34 mouse cellular contexts compared by ENCODE assay signal in the genomic region with DNA sequence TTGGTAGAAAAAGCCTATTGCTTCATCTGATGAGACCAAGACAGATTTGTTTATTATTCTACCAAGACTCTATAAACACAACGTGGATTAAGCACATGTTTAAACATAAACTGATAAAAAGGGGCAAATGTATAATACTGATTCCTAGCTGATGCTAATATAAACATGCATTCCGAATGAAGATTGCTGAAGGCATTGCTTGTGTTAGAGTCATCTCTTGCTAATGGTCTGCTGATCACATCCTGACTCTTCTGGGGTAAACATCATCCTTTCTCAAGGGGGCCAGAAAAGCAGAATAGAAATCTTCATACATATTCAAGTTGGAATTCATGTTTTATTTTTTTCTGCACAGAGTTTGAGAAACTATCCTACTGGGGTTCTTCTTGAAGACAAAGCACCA.
"Had no signal": no experiment of that assay in that cellular context is flagged by ENCODE, and none has a peak within 500 bp of the region (broad histone marks: within the 10 kb centered on the region; RNA-seq: fewer than 3 reads in every experiment).

No protein-coding gene starts in this region.

- H3K27me3 ChIP-seq: heart, embryonic 12.5 days; heart, embryonic 13.5 days; heart, embryonic 15.5 days; hindbrain, embryonic 12.5 days; hindbrain, embryonic 13.5 days; hindbrain, embryonic 15.5 days; intestine, embryonic 15.5 days; kidney, embryonic 15.5 days had no signal

- ATAC-seq: hindbrain, embryonic 16.5 days; hindbrain, postnatal 0 days; inflammation-experienced regulatory T-cells, adult 6 months; intestine, postnatal 0 days had no signal

- H3K9me3 ChIP-seq: heart, embryonic 10.5 days; heart, embryonic 13.5 days; heart, embryonic 15.5 days; hindbrain, embryonic 10.5 days; hindbrain, embryonic 12.5 days; hindbrain, embryonic 15.5 days; intestine, embryonic 15.5 days; kidney, embryonic 15.5 days had no signal

- H3K9ac ChIP-seq: heart, embryonic 12.5 days; heart, embryonic 13.5 days; heart, embryonic 15.5 days; hindbrain, embryonic 12.5 days; hindbrain, embryonic 13.5 days; hindbrain, embryonic 14.5 days; hindbrain, embryonic 15.5 days; intestine, embryonic 15.5 days; kidney, embryonic 15.5 days had no signal

- H3K4me2 ChIP-seq: heart, embryonic 11.5 days; heart, embryonic 12.5 days; heart, embryonic 13.5 days; heart, embryonic 15.5 days; hindbrain, embryonic 12.5 days; hindbrain, embryonic 13.5 days; hindbrain, embryonic 14.5 days; hindbrain, embryonic 15.5 days; intestine, embryonic 15.5 days; kidney, embryonic 15.5 days had no signal

- H3K36me3 ChIP-seq: heart, embryonic 10.5 days; heart, embryonic 12.5 days; heart, embryonic 13.5 days; heart, embryonic 15.5 days; hindbrain, embryonic 10.5 days; hindbrain, embryonic 12.5 days; hindbrain, embryonic 13.5 days; hindbrain, embryonic 15.5 days; intestine, embryonic 15.5 days; kidney, embryonic 15.5 days had no signal

- H3K27ac ChIP-seq: heart, adult 2 months; heart, embryonic 10.5 days; heart, embryonic 13.5 days; heart, embryonic 15.5 days; hindbrain, embryonic 10.5 days; hindbrain, embryonic 12.5 days; hindbrain, embryonic 13.5 days; hindbrain, embryonic 14.5 days; hindbrain, embryonic 15.5 days; hindbrain, postnatal 0 days; intestine, embryonic 15.5 days; kidney, embryonic 15.5 days; kidney, postnatal 0 days; layer of hippocampus, adult 2 months had no signal

- H3K4me1 ChIP-seq: heart, embryonic 10.5 days; heart, embryonic 12.5 days; heart, embryonic 13.5 days; heart, embryonic 15.5 days; hindbrain, embryonic 10.5 days; hindbrain, embryonic 12.5 days; hindbrain, embryonic 13.5 days; hindbrain, embryonic 15.5 days; intestine, embryonic 15.5 days; kidney, embryonic 15.5 days had no signal

- H3K4me3 ChIP-seq: heart, adult 2 months; heart, embryonic 10.5 days; heart, embryonic 12.5 days; heart, embryonic 13.5 days; heart, embryonic 15.5 days; hindbrain, embryonic 10.5 days; hindbrain, embryonic 12.5 days; hindbrain, embryonic 13.5 days; hindbrain, embryonic 15.5 days; intestine, embryonic 15.5 days; kidney, embryonic 15.5 days; layer of hippocampus, adult 2 months had no signal

- DNase-seq: heart, adult 2 months; heart, postnatal 10 days; heart, postnatal 14 days; heart, postnatal 36 days; heart, postnatal 4 days; kidney, adult 11 months; kidney, adult 18-20 months; kidney, adult 2 months; kidney, adult 8-10 months; kidney, adult 9 months; kidney, postnatal 10 days; kidney, postnatal 14 days; kidney, postnatal 25 days; kidney, postnatal 36 days; kidney, postnatal 4 days; layer of hippocampus, adult 9-11 months had no signal
